Mouse (Mus musculus) mesoderm, embryonic 11.5 days (tissue): ENCODE results near the gene Hmgb1.

Source experiments
- DNase-seq: peaks from one replicate; pipeline ENCODE4 v3.0.0-alpha.2; 2012; ENCODE audit warnings: low read depth, low spot score

The Hmgb1 gene

DNA sequence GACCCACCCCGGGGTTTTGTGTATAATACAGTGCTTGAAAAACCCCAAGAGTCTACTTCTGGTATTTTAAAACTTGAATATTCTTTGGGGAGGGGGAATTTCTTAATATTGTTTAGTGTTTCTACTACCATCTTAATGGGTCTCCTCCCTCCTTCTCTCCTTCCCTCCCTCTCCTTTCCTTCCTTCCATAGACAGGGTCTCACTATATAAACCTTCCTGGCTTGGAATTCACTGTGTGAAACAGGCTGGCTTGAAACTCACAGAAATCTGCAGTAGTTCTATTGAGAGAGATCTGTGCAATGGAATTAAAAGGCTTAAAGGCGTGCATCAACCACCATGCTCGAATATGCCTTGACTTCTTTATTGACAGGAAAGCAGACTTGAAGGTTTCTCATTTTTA lies 1.5 kb upstream of the Hmgb1 start:
- DNase-seq, result no peak

DNA sequence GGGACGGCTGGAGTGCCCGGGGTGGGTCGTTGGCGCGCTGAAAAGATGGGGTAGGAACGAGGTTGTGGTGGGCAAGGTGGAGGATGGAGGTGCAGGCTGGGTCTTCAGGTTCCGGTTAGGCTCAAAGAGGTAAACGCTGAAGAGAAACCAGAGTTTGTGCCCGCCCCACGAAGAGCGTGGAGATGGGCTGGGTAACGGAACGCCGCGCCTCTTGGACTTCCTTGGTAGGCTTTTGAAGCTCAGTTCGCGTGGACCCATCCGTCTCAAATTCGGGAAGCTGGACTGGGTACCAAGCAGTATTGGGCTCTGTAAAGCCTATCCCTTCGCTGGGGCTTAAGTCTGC lies 526 bp upstream of the Hmgb1 start:
- no peak for DNase-seq

DNA sequence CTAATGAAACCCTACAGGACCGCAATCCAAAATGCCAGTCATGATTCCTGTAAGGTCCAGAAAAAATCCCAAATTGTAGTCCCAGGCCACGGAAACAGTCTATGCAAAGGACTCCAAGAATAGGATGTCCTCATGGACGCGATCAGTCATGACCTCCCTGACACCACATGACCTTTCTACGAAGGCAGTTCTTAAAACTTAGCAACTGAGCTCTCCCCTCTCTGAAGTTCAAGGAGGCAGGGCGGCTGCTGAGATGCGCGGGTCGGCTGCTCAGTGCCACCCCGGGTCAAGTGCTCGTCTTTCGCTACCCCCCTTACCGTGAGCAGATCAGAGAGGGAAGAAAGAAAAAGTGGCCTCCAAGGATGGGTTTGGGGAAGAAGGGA lies 577 bp downstream of the Hmgb1 start:
- no peak for DNase-seq

DNA sequence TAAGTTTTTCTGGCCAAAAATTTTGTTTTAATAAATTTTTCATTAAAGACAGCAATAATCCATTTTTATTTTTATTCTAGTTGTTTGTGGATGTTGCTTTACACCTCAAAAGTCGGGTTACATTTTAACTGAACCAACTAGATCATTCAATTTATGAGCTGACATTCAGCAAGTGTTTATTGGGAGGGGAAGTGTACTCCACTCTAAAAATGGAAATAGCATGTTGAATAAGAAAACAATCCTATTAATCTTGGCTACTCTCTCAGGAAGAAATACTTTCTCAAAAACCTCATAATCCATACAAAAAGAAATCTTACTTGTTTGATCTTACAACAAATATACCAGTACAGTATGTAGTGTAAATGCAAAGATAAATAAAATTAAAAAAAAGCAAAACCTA lies 1.2 kb downstream of the Hmgb1 start:
- DNase-seq, result no peak

DNA sequence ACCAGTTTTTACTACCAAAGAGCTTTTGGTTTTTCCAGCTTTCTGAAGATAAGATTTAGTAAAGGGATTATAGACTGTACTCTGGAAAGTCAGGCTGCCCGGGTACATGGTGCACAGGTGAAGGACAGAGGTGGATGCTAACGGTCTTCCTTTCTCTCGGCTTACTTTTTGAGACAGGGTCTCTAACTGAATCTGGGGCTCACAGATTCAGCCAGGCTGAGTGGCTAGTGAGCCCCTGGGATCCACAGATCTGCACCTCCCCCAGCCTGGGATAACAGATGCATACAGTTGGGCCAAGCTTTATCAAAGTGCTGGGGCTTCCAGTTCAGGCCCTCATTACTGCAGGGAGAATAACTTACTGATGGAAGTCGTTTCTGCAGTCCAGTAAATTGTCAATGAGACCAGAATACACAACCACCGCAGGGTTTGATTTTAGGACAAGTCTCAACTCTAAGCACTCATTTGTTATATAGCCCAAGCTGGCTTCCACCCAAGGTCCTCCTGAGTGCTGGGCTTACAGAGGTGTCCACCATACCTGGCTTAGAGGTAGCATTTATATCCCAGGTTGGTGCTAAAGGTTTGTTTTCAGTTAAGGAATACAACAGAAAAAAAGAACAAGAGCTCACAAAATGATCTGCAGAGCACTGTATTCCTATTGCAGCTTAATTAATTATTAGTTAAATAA lies 2.0 kb downstream of the Hmgb1 start:
- DNase-seq, result no peak

DNA sequence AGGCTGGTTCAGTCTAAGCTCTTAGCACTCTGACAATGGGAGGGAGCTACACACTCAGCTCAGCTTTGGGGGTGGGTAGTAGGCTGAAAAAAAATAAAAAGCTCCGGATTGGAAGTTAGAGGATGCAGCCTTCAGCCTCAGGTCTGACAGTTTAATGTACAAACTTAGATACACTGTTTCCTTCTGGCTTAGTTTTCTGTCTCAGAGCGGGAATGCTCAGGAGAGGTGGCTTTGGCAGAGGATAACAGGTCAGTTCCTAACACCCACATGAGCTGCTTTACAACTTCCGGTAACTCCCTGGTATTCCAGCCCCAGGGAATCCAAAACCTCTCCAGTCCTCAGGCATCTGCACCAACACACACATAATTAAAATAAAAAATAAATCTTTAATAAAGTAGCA lies 4.5 kb downstream of the Hmgb1 start:
- no peak for DNase-seq

DNA sequence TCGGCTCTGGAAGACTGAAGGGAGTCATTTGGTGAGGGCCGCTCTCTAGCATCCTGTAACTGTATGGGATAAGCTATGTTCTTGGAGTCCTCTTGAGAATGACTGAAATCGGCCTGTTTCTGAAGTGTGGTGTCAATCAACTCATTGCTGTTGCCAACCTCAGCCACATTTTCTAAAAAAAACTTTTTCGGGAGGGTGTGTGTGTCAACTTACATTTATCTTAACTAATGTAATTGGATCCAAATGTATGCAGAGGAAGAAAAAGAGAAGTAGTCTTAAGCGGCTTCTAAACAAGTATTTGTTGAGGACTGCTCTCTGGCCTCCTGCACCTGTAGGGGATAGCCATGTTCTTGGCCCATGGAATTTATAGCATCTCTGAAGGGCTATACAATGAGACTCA lies 6.2 kb downstream of the Hmgb1 start:
- no peak for DNase-seq

DNA sequence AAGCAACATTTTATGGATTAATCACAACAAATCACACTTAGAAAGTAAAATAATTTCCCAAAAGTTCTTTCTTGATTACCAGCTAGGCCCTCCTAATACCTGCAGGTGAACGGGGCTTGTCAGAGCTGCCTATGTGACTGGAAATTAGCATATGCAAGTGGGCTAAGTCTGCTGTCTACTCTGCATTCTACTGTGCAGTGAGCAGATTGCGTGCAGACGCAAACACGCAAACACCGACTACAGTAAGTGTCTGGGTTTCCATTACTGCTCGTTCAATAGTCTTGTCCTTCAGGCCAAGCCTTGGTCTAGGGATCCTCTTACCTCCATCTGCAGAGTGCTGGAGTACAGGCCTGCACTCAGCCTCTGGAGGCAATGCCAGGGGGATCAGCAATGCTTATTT lies 8.6 kb downstream of the Hmgb1 start:
- no peak for DNase-seq

DNA sequence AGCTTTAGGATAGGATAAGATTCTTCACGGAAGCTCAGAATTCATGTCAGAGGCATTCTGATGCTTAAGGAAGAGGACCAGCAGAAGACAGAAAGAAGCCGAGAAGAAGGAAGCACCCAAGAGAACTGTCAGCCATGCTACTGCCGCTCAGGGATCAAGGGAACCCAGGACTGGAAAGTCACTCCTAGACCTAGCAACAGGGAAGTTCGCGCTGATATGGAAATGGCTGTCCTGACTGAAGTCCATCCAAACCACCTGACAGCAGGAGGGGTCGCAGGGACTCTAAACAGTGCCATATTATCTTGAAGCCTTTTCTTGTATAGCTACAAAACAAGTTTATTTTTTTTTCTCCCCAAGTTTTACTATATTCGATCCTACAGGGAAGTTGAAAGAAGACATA lies 9.8 kb downstream of the Hmgb1 start:
- DNase-seq, result no peak

DNA sequence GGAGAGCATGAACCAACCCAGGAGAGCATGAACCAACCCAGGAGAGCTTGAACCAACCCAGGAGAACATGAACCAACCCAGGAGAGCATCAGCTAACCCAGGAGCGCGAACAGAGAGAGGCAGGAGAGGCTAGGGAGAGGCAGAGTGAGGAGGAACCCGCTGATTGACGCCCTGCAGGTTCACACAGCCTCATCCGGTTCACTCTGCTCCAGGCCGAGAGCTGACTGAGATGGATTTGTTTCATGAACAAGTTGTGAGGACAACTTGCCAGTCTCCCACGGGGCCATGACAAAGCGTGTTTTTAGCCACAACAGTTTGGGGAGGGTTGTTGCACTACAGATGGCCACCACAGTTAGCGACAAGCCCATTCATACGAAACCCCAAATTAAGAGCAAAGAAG lies 12.0 kb downstream of the Hmgb1 start:
- no peak for DNase-seq

DNA sequence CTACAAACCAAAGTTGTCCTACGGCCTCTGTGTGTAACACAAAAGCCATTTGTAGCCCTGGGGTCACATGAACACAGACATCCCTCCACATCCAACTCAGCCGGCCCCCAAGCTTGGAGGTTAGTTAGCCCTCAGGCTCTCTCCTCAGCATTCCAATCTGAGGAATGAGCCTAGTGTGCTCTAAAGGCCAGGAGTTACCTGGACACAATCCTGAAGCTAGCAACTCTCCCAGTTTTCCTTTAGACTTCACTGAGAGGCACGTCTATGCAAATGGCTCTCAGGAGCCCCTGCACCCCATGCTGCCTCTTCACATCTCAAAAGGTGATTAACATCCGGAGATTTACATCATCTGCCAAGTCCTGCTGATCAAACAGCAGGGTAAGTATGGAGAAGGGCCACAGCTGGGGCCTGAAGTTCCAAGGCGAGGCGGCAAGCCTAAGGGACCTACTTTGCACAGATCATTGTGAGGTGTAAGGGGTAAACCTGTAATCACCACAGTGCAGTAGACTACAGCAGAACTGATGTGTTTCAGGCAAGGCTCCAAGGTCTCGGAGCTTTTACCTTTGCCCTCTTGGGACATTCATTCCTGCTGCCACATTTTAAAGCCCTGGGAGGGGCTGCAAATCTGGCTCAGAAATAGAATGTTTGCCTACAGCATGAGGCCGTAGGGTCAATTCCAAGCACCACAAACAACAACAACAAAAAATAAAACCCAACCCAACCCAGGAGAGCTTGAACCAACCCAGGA lies 13.3 kb downstream of the Hmgb1 start:
- DNase-seq, result no peak

DNA sequence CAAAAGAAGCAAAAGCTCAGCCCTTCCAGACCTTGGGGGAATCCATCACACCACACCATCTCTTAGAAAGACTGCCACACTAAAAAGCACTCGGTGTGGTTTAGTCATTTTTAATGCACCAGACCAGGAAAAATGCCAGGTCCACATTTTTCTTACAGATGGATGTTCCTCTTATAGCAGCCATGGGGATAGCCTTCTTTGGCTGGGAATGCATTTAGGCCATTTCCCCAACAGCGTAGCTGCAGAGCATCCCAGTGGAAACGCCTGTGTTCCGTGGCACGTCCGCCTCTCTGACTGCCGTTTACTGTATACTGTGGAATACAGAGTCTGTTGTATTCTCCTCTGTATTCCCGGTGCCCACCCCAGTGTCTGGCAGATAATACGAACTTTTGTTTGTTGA lies 15.5 kb downstream of the Hmgb1 start:
- DNase-seq, result no peak

DNA sequence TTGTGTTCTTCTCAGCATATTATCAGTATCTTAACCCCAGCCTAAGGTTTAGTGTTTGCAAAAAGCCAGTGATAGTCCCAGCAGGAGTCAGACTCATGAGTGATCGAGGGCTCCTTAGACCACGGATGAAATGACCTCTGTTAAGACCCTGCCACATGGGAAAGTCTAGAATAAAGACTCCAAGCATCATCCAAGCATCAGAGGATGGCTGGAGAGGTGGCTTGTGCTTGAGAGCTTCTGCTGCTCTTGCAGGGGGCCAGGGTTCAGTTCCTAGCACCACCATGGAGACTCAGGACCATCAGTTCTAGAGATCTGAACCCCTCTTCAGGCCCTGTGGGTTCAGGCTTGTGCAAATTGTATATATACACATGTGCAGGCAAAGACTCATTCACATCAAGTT lies 16.2 kb downstream of the Hmgb1 start:
- DNase-seq, result no peak

DNA sequence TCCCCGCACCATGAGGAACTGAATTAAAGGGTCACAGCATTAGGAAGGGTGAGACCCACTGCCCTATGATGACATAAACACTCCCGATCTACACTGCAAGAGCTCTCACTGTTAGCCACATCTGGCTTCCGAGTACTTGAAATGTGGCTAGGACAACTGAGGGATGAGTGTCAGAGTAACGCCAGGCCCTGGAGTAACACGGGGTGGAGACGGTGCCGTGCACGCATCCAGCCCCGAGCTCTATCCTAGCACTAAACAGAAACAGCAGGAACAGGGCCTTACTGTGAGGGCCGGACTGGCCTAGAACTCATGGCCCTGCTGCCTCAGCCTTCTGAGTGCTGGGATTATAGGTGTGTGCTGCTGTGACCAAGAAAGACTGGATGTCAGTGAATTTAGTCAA lies 18.3 kb downstream of the Hmgb1 start:
- DNase-seq, result no peak

DNA sequence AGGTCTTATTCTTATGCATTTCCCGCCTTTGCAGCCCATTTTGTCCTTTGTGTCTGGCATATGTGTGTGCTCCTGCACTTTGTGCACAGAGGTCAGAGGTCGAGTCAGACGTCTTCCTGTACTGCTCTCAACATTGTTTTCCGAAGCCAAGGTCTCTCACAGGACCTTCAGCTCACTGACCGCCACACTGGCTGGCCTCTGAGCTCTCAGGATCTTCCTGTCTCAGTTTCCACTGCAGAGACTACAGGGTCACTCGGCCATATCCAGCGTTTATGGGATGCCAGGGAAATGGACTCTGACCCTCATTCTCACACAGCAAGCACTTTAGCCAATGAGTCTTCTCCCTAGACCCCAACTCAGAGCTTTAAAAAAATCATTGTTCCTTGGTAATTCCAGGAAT lies 19.4 kb downstream of the Hmgb1 start:
- DNase-seq, result peak; percentile 20

DNA sequence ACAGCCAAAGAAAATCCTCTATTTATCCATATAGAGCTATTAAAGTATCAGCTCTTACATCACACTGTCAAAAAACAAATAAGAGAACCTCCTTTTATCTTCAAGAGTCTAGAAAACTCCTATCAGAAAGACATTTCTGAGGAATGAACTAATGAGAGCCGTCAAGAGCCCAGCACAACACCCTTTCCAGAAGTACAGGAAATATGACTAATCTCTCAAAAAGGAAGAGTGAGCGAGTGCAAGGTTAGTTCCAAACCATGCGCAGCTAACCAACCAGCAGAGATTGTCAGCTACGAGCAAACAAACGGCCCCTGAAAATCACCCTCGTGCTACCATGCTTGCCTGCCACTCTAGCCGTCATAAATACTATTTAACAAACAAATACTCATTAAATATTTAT lies 21.4 kb downstream of the Hmgb1 start:
- DNase-seq, result no peak

DNA sequence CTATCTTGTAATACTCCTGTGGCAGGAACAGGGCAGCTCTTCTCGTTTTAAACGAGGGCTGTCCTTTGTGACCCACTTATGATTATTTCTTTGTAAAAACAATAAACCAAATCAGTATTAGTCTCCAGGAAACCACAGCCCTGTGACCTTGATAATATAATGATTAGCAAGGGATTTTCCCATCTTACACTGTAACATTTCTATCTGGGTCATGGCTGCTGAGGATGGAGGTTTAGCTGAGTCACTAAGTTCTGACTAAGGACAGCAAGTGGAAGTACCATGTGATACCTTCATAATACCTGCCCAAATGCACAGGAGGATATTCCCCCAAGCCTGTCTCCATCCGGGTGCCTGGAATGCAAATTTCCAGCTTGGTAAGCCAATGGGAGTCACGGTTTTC lies 23.8 kb downstream of the Hmgb1 start:
- no peak for DNase-seq

DNA sequence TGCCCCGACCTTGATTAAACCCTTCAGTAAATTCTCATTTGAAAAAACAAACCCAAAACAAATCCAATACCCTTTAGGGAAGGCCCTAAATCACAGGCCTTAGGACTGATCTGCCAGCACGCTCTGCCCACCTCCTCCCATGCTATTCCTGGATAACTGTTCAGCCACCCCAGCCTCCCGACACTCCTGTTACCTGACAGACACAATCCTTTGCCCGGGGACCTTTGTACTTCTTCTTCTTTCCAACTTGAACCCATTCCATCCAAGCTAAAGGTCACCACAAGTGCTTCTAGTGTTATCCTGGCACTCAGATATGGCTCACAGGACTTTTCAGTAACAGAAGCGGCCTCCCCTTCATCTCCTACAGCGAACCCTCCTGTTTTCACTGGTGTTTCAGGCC lies 25.3 kb downstream of the Hmgb1 start:
- no peak for DNase-seq

DNA sequence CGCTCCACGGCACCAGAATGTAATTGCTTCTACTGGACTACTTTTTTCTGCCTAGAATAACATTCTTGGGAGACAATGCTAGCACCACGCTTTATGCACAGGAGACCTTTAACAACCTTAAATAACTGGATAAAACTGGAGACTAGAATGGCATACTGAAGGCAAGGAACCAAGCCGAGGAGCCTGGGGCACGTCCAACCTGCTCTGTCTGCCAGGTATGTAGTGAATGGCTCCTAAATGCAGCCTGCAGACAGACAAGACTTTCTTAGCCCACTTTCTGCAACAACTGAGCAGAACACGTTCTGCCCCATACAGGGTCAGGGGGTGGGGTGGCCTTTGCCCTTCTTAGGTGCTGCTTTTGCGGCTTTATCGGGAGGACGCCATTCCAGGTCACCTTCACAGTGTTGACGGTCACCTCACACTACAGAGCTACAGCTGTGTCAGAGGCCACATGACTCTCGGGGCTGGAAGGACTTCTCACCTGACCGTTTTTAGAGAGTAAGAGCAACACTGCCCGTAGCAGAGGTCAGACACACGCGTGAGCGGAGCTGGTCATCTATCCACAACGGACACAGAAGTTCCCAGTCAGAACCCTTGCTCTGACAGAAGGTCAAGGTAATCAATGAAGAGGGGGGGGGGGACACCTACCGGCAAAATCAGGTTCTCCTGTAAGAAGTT lies 27.3 kb downstream of the Hmgb1 start:
- DNase-seq, result no peak

DNA sequence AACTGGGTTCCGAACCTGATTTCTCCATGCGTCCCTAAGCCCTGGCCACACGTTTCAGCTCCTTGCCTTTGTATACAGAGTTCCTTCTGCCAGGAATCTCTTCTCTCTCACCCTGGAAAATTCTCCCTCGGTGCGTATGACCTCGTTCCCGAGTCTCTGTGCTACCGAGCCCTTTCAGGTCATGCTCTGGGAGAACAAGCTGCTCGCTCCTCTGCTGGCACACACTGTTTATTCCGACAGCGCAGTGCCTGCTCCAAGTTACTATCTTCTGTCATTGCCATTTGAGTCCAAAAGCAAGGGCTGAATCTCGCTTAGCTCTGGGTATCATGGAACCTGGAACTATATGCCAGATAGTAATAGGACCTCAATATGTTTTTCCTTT lies 31.5 kb downstream of the Hmgb1 start:
- DNase-seq, result no peak

DNA sequence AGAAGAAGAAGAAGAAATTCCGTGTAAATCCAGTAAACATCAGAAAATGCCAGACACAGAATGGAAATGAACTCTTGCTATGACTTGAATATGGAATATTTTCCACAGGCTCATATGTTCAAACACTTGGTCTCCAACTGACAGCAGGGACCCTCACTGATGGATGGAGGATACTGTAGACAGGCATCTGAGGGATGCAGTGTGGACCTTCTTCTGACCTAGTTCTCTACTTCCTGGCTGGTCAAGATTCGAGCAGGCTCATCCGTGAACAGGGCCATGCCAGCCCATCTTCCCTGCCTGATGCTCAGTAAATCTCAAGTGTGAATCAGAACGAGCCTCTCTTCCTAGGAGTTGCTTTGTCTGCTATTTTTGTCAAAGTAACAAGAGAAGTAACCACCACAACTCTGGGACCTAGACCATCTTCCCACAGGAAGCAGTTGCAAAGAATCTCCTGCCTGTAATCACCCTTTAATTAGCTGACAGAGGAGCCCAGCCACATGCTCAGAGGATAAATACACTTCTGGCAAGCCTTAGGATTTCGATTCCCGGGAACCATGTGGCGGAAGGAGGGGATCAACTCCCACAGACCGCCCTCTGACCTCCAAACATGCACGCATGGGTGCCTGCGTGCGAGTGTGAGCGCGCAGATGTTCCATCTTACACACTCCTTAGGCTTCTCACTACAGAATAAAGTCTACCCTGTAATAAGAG lies 32.1 kb downstream of the Hmgb1 start:
- DNase-seq, result peak; percentile 30

DNA sequence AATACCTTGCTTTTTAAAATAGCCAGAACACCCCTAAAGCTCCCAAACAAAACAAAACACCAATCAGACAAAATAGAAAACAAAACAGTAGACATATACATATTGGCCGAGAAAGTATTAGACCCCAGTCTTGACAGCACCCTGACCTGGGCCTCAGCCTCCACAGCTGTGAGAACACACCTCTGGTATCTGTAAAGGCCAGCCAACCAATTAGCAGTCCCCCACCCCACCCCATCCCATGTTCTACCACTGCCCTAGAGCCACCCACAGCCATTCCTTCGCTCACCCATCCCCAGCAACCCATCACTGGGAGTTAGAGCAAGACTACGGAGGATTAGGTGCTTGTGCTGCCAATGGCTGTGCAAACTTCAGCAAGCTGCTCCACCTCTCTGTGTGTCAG lies 33.4 kb downstream of the Hmgb1 start:
- DNase-seq, result no peak
